ENCODE assay signal across 10 mouse cellular contexts in the genomic region with DNA sequence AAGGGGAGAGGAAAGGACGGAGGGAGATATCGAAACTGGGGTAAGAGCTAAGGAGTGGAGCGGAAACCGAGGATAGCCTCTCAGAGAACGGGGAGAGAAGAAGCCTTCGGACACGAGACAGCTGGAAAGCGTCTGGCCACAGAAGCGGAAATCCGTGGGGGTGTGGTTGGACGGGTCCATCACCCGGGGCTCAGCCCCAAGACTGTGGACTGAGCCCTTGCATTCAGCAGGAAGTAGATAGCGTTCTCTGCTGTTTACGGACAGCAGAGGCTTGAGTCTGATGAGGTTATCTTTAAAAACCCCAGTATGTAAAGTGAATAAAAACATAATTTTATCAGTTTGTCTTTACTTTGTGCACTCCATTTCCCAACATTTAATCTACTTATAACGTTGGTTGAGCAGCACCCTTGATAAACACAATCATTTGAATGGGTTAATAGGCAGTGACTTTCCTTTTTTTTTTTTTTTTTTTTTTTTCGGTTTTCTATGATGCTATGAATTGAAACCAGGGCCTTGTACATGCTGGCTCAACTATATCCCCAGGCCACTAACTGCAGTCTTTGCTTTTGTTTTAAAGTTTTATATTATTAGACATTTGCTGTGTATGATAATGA. TPM values are rescaled to one million over a fixed set of nuclear protein-coding genes. Genes with fewer than 3 reads are reported as not detected.
DNase-seq lines count a peak whose midpoint lies in the region; ATAC-seq and TF ChIP-seq lines count a peak whose summit lies in the region.
"Had no signal": no experiment of that assay in that cellular context is flagged by ENCODE, and none has a peak within 500 bp of the region (broad histone marks: within the 10 kb centered on the region; RNA-seq: fewer than 3 reads in every experiment).

No protein-coding gene starts in this region.

- ATAC-seq in kidney, embryonic 15.5 days (replicated peaks; ENCODE audit: low FRiP score), result 0 out of 2 replicates have a peak, but pooled peaks have one; percentile 33
- ATAC-seq in intestine, embryonic 16.5 days, result peak; percentile 65; the same call in 1 of the 2 replicates
- ATAC-seq in forebrain, embryonic 14.5 days, result no peak
- no peak for ATAC-seq in inflammation-experienced regulatory T-cells, adult 6 months

- H3K4me3 ChIP-seq in kidney, embryonic 15.5 days (replicated peaks), result no peak overlapping the region
- no peak overlapping the region for H3K4me3 ChIP-seq in heart, adult 2 months
- no peak overlapping the region for H3K4me3 ChIP-seq in intestine, embryonic 16.5 days (ENCODE audit: low read length)
- H3K4me3 ChIP-seq in forebrain, embryonic 14.5 days (ENCODE audit: low read depth, low read length), result no peak overlapping the region

- TF ChIP-seq CTCF in heart, adult 2 months (IDR thresholded peaks at IDR 0.05), result no peak

- H3K9ac ChIP-seq in kidney, embryonic 15.5 days, result no peak overlapping the region
- H3K9ac ChIP-seq in heart, adult 2 months (ENCODE audit: low read depth, low read length), result no peak overlapping the region
- H3K9ac ChIP-seq in intestine, embryonic 16.5 days (ENCODE audit: low read depth, low read length), result no peak overlapping the region
- no peak overlapping the region for H3K9ac ChIP-seq in forebrain, embryonic 14.5 days (ENCODE audit: low read length)

- H3K4me1 ChIP-seq in kidney, embryonic 15.5 days, result peaks cover 8% of the 10 kb centered on the region; the same call in 1 of the 2 replicates
- no peaks in the 10 kb centered on the region for H3K4me1 ChIP-seq in heart, adult 2 months (ENCODE audit: control insufficient read depth, insufficient read depth, low read length)
- no peaks in the 10 kb centered on the region for H3K4me1 ChIP-seq in intestine, embryonic 16.5 days (ENCODE audit: control insufficient read depth, insufficient read depth, low read length)
- no peaks in the 10 kb centered on the region for H3K4me1 ChIP-seq in forebrain, embryonic 14.5 days (ENCODE audit: control insufficient read depth, insufficient read depth, low read length)

- TF ChIP-seq POLR2A in heart, adult 2 months (IDR thresholded peaks at IDR 0.05; ENCODE audit: insufficient read depth, low read depth, low read length), result peak; percentile 46

- H3K27ac ChIP-seq in kidney, embryonic 15.5 days, result no peak overlapping the region
- H3K27ac ChIP-seq in heart, adult 2 months, result no peak overlapping the region
- H3K27ac ChIP-seq in intestine, embryonic 16.5 days (ENCODE audit: low read length), result no peak overlapping the region
- H3K27ac ChIP-seq in forebrain, embryonic 14.5 days (ENCODE audit: low read depth, low read length), result no peak overlapping the region

- H3K36me3 ChIP-seq in kidney, embryonic 15.5 days, result no peaks in the 10 kb centered on the region
- H3K36me3 ChIP-seq in heart, adult 2 months (ENCODE audit: control insufficient read depth, insufficient read depth, low read length), result no peaks in the 10 kb centered on the region
- no peaks in the 10 kb centered on the region for H3K36me3 ChIP-seq in intestine, embryonic 16.5 days (ENCODE audit: control insufficient read depth, insufficient read depth, low read length)
- H3K36me3 ChIP-seq in forebrain, embryonic 14.5 days (ENCODE audit: control insufficient read depth, insufficient read depth, low read length), result no peaks in the 10 kb centered on the region

- no peak for DNase-seq in kidney, adult 18-20 months
- DNase-seq in heart, adult 2 months, result peak; percentile 57 to 62
- peak; percentile 29 for DNase-seq in lung, postnatal 14 days
- DNase-seq in forebrain, embryonic 14.5 days (ENCODE audit: low spot score), result no peak
- DNase-seq in layer of hippocampus, adult 8-10 months (ENCODE audit: low spot score in 2 of 2), result no peak
- DNase-seq: right cerebral cortex, postnatal 25 days; thymus, adult 2 months had no signal

- intact Hi-C loops in heart, adult 2 months (cut with DNase I), result no loop called here

- peaks cover 7% of the 10 kb centered on the region; the same call in 1 of the 2 replicates for H3K27me3 ChIP-seq in kidney, embryonic 15.5 days
- no peaks in the 10 kb centered on the region for H3K27me3 ChIP-seq in heart, adult 2 months (ENCODE audit: control insufficient read depth, insufficient read depth, low read length)
- no peaks in the 10 kb centered on the region for H3K27me3 ChIP-seq in intestine, embryonic 16.5 days (replicated peaks; ENCODE audit: control insufficient read depth, insufficient read depth, low read length)
- no peaks in the 10 kb centered on the region for H3K27me3 ChIP-seq in forebrain, embryonic 14.5 days (replicated peaks; ENCODE audit: control insufficient read depth, insufficient read depth, low read length)

- H3K79me2 ChIP-seq in heart, adult 2 months (replicated peaks; ENCODE audit: control insufficient read depth, insufficient read depth, low read length), result no peaks in the 10 kb centered on the region

- no peak for TF ChIP-seq EP300 in heart, adult 2 months (IDR thresholded peaks at IDR 0.05; ENCODE audit: insufficient read depth, low read depth, low read length)

- peak overlapping the region; percentile 5; the same call in 1 of the 2 replicates for H3K4me2 ChIP-seq in kidney, embryonic 15.5 days
- H3K4me2 ChIP-seq in intestine, embryonic 16.5 days (ENCODE audit: low read depth, low read length), result no peak overlapping the region
- H3K4me2 ChIP-seq in forebrain, embryonic 14.5 days (ENCODE audit: low read length), result no peak overlapping the region

- WGBS in kidney, embryonic 15.5 days, result 59% methylated on average over 16 of the region's 16 CpGs
- 36% methylated on average over 16 of the region's 16 CpGs for WGBS in heart, adult 2 months
- 60% methylated on average over 16 of the region's 16 CpGs for whole genome bisulfite sequencing in intestine, embryonic 16.5 days
- WGBS in forebrain, embryonic 14.5 days, result 85% methylated on average over 16 of the region's 16 CpGs

- H3K9me3 ChIP-seq in kidney, embryonic 15.5 days (replicated peaks), result no peaks in the 10 kb centered on the region
- no peaks in the 10 kb centered on the region; the same call in 1 of the 2 replicates for H3K9me3 ChIP-seq in intestine, embryonic 16.5 days (ENCODE audit: control insufficient read depth, low read length)
- no peaks in the 10 kb centered on the region for H3K9me3 ChIP-seq in forebrain, embryonic 14.5 days (replicated peaks; ENCODE audit: control insufficient read depth, low read length)

RNA-seq across cellular contexts. Expression of gene Dync1i2, which starts 7.6 kb away (rescaled TPM):
- polyA plus RNA-seq in kidney, embryonic 15.5 days (2015; fragmentation: Nextera tagmentation; extraction: Ambion mirVana), result 83.2 and 85.6 TPM in 2 replicates
- 10 to 100 TPM; 56.2 to 58.7 TPM for total RNA-seq in heart, adult 2 months (2021)
- polyA plus RNA-seq in heart, adult 2 months (2012; rRNA removed), result 19.9 and 35.8 TPM in 2 replicates
- 69.3 and 71.0 TPM in 2 replicates for polyA plus RNA-seq in intestine, embryonic 16.5 days (2015; fragmentation: Nextera tagmentation; extraction: Ambion mirVana)
- 195 and 222 TPM in 2 replicates for polyA plus RNA-seq in forebrain, embryonic 14.5 days (2014; fragmentation: Nextera tagmentation; extraction: Ambion mirVana)
- 100 to 1,000 TPM in 1 of 3 experiments, 10 to 100 TPM in 2; 83.0 to 106 (median 86.7) TPM for polyA plus RNA-seq in inflammation-experienced regulatory T-cells, adult 6 months (2017; shearing (Covaris generic))
- total RNA-seq in layer of hippocampus, adult 8-10 months (2022), result 100 to 1,000 TPM; 127 to 141 (median 138) TPM

Comparison
In these comparisons a context has a peak if more than half of its experiments do, and no peak if none do; other contexts are left out.
1. ATAC-seq: peak in kidney, embryonic 15.5 days (single experiment) and intestine, embryonic 16.5 days (single experiment); none in forebrain, embryonic 14.5 days (single experiment) and inflammation-experienced regulatory T-cells, adult 6 months (single experiment).
2. DNase-seq: peak in heart, adult 2 months (2 of 2) and lung, postnatal 14 days (single experiment); none in kidney, adult 18-20 months (single experiment), forebrain, embryonic 14.5 days (single experiment) and layer of hippocampus, adult 8-10 months (0 of 2).